Mouse (Mus musculus) embryo, embryonic 9.5 days (tissue): Measurements from ENCODE around the gene Larp6.
A peak's percentile ranks its signal among the peaks of the same experiment; 100 is the strongest.

Source experiments
- DNase-seq: peaks from one replicate; pipeline ENCODE4 v3.0.0-alpha.2; 2017; ENCODE audit errors: extremely low spot score

Gene Larp6

GRCm38 (mm10) chr9:60715271-60715670 is 2.5 kb downstream of the Larp6 start:
- no peak for DNase-seq

GRCm38 (mm10) chr9:60715828-60716227 is 3.0 kb downstream of the Larp6 start:
- no peak for DNase-seq

- peak; percentile 42 for DNase-seq
These were observed 5.5 kb downstream of the Larp6 start for GRCm38 (mm10) chr9:60718284-60718683.

- DNase-seq = no peak
These were observed 6.9 kb downstream of the Larp6 start for GRCm38 (mm10) chr9:60719687-60720086.

- DNase-seq = no peak
These were observed 12.2 kb downstream of the Larp6 start for GRCm38 (mm10) chr9:60724968-60725367.

- DNase-seq = no peak
These were observed 21.5 kb downstream of the Larp6 start for GRCm38 (mm10) chr9:60734321-60734720.

GRCm38 (mm10) chr9:60739126-60739525 is 26.3 kb downstream of the Larp6 start:
- no peak for DNase-seq

GRCm38 (mm10) chr9:60741436-60741835 is 28.6 kb downstream of the Larp6 start:
- DNase-seq = no peak

GRCm38 (mm10) chr9:60742516-60742915 is 29.7 kb downstream of the Larp6 start:
- no peak for DNase-seq

GRCm38 (mm10) chr9:60743180-60743900 is 30.6 kb downstream of the Larp6 start:
- no peak for DNase-seq

- DNase-seq = peak; percentile 45
These were observed 31.6 kb downstream of the Larp6 start for GRCm38 (mm10) chr9:60744171-60744969.

GRCm38 (mm10) chr9:60744971-60745370 is 32.2 kb downstream of the Larp6 start:
- DNase-seq = no peak

- DNase-seq = no peak
These were observed 33.8 kb downstream of the Larp6 start for GRCm38 (mm10) chr9:60746561-60746960.

- no peak for DNase-seq
These were observed 34.9 kb downstream of the Larp6 start for GRCm38 (mm10) chr9:60747672-60748071.

GRCm38 (mm10) chr9:60748191-60748590 is 35.4 kb downstream of the Larp6 start:
- no peak for DNase-seq

- no peak for DNase-seq
These were observed 36.3 kb downstream of the Larp6 start for GRCm38 (mm10) chr9:60749105-60749504.

GRCm38 (mm10) chr9:60751098-60751497 is 38.3 kb downstream of the Larp6 start:
- DNase-seq = no peak

- no peak for DNase-seq
These were observed 39.2 kb downstream of the Larp6 start for GRCm38 (mm10) chr9:60751971-60752370.

GRCm38 (mm10) chr9:60752636-60753035 is 39.8 kb downstream of the Larp6 start:
- no peak for DNase-seq

GRCm38 (mm10) chr9:60756258-60756657 is 43.5 kb downstream of the Larp6 start:
- DNase-seq = peak; percentile 48

- DNase-seq = no peak
These were observed 44.3 kb downstream of the Larp6 start for GRCm38 (mm10) chr9:60756866-60757740.

- peak; percentile 61 for DNase-seq
These were observed 45.0 kb downstream of the Larp6 start for GRCm38 (mm10) chr9:60757817-60758216.
